Comparison of ENCODE assay signal across 24 mouse cellular contexts in genomic region chr16:24229002-24229607, GRCm38 (mm10).
A peak's percentile ranks its signal among the peaks of the same experiment; 100 is the strongest.
DNase-seq lines count a peak whose midpoint lies in the region; ATAC-seq and TF ChIP-seq lines count a peak whose summit lies in the region.
"Had no signal": no experiment of that assay in that cellular context is flagged by ENCODE, and none has a peak within 500 bp of the region (broad histone marks: within the 10 kb centered on the region; RNA-seq: fewer than 3 reads in every experiment).

No protein-coding gene starts in this region.

- no peak for TF ChIP-seq POLR2A in brain, embryonic 14.5 days (IDR thresholded peaks at IDR 0.05; ENCODE audit: borderline replicate concordance, extremely low read depth, insufficient read depth, insufficient read length, poor library complexity, severe bottlenecking)

- TF ChIP-seq EP300 in liver, embryonic 14.5 days (IDR thresholded peaks at IDR 0.05; ENCODE audit: low read depth), result no peak

- no peak overlapping the region for H3K4me2 ChIP-seq in liver, embryonic 14.5 days (ENCODE audit: low read depth)
- H3K4me2 ChIP-seq: embryonic facial prominence, embryonic 15.5 days; forebrain, embryonic 13.5 days; heart, embryonic 11.5 days; hindbrain, embryonic 14.5 days; limb, embryonic 13.5 days; lung, embryonic 14.5 days had no signal

- H3K27ac ChIP-seq in liver, embryonic 14.5 days, result no peak overlapping the region
- H3K27ac ChIP-seq: embryonic facial prominence, embryonic 15.5 days; hindbrain, embryonic 14.5 days; limb, embryonic 13.5 days had no signal

- DNase-seq in brain, embryonic 14.5 days (ENCODE audit: low read depth), result peak; percentile 14
- peak; percentile 24 for DNase-seq in liver
- DNase-seq in liver, embryonic 14.5 days (ENCODE audit: low read depth in 3 of 3, low spot score in 3 of 3), result peak in 1 of 3 experiments; percentile 20
- peak; percentile 61 for DNase-seq in yolk sac, embryonic 10.5 days (ENCODE audit: low spot score)
- DNase-seq in kidney, postnatal 10 days, result no peak
- DNase-seq in gastrocnemius, adult 18-20 months (ENCODE audit: low spot score), result no peak
- DNase-seq in urinary bladder, adult 2 months (ENCODE audit: low spot score), result no peak
- DNase-seq: adrenal gland, postnatal 25 days; cerebellum, adult 18-20 months; cerebellum, postnatal 10 days; gastrocnemius, postnatal 25 days; heart, adult 18-20 months; heart, postnatal 36 days; kidney, adult 2 months; kidney, postnatal 4 days; lung, embryonic 14.5 days; lung, postnatal 14 days; midbrain, embryonic 14.5 days had no signal

- ATAC-seq in liver, embryonic 14.5 days (ENCODE audit: insufficient read depth), result peak; percentile 41; the same call in 1 of the 2 replicates
- ATAC-seq: forebrain, embryonic 13.5 days; Patski had no signal

- no peak overlapping the region for H3K4me3 ChIP-seq in liver, embryonic 14.5 days (ENCODE audit: insufficient read depth in 1 of 2, low read depth in 2 of 2, low read length in 2 of 2)
- H3K4me3 ChIP-seq: embryonic facial prominence, embryonic 15.5 days; forebrain, embryonic 13.5 days; limb, embryonic 13.5 days had no signal

- TF ChIP-seq CTCF in brain, embryonic 14.5 days (IDR thresholded peaks at IDR 0.05; ENCODE audit: borderline replicate concordance, extremely low read depth, insufficient read depth, insufficient read length), result no peak
- TF ChIP-seq CTCF in liver, embryonic 14.5 days (IDR thresholded peaks at IDR 0.05; ENCODE audit: low read depth), result no peak

- WGBS in liver, embryonic 14.5 days (ENCODE audit: insufficient replicate concordance), result 53% methylated on average over 7 of the region's 7 CpGs

- H3K9me3 ChIP-seq in liver, embryonic 14.5 days (ENCODE audit: control insufficient read depth, low read length), result no peaks in the 10 kb centered on the region
- H3K9me3 ChIP-seq: embryonic facial prominence, embryonic 15.5 days; forebrain, embryonic 13.5 days; limb, embryonic 13.5 days had no signal

- no peaks in the 10 kb centered on the region for H3K27me3 ChIP-seq in liver, embryonic 14.5 days (ENCODE audit: control insufficient read depth, insufficient read depth, low read length)
- H3K27me3 ChIP-seq: embryonic facial prominence, embryonic 15.5 days; forebrain, embryonic 13.5 days; limb, embryonic 13.5 days; Patski had no signal

- peaks cover 0 to 8% of the 10 kb centered on the region in 2 experiments; a peak in 1 of 4 replicates for H3K4me1 ChIP-seq in liver, embryonic 14.5 days (replicated peaks; ENCODE audit: control insufficient read depth in 2 of 2, insufficient read depth in 2 of 2, low read length in 1 of 2)
- H3K4me1 ChIP-seq: embryonic facial prominence, embryonic 15.5 days; forebrain, embryonic 13.5 days had no signal

- H3K36me3 ChIP-seq in liver, embryonic 14.5 days (replicated peaks; ENCODE audit: control insufficient read depth, insufficient read depth, low read depth), result no peaks in the 10 kb centered on the region
- H3K36me3 ChIP-seq: embryonic facial prominence, embryonic 15.5 days; limb, embryonic 13.5 days had no signal

- H3K9ac ChIP-seq in liver, embryonic 14.5 days (replicated peaks), result no peak overlapping the region
- H3K9ac ChIP-seq: embryonic facial prominence, embryonic 15.5 days; forebrain, embryonic 13.5 days; hindbrain, embryonic 14.5 days; limb, embryonic 13.5 days; lung, embryonic 14.5 days had no signal

Comparison
In these comparisons a context has a peak if more than half of its experiments do, and no peak if none do; other contexts are left out.
1. DNase-seq: peak in brain, embryonic 14.5 days (single experiment), liver (single experiment) and yolk sac, embryonic 10.5 days (single experiment); none in kidney, postnatal 10 days (single experiment), gastrocnemius, adult 18-20 months (single experiment) and urinary bladder, adult 2 months (single experiment).